Mouse (Mus musculus) heart, adult 18-20 months (tissue): ENCODE measurements at regions not wholly inside any gene's neighbourhood (a gene's known extent, or its start where the extent isn't known, plus 50 kb on each side); places are given as distances from the start of the nearest gene placed in this dataset.

Source experiments
- DNase-seq, 2 experiments: peaks; one replicate each; pipeline ENCODE4 v3.0.0; 2021 to 2022; ENCODE audit warnings: mixed read lengths in 1 of 2

DNA sequence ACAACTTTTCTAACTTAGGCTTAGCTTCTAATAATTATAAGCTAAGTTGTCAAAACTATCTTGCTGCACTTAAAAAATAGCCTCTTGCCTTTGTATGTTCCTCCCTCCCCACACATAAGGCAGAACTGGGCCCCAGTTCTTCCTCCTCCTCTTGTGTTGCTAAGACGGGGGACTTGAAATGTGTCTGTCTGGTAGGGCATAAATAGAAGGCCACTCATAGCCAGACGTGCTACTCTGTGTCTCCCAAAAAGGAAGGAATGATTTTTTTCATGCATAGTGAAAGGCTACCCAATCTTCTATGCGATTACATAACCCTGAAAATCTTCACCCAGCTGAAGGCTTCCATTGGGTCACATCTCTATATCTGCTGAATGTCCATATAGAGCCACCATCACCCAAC lies 183.5 kb downstream of the Hsfy2 start:
- no peak for DNase-seq

DNA sequence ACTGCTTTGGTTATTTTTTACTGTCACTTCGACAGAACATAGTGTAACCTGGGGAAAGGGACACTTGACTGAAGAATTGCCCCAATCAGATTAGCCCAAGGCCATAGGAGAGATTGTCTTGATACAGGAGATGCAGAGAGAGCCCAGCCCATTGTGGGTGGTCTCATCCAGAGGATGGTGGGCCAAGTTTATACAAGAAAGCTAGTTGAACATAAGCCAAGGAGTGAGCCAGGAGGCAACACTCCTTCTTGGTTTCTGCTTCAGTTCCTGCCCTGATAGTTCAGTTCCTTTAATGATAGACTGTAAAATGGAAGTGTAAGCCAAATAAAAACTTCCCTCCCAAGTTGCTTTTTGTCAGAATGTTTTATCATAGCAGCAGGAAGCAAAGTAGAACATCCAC lies 194.4 kb downstream of the Hsfy2 start:
- DNase-seq: no peak

GRCm38 (mm10) chr1:56406786-56407185 lies 230.4 kb downstream of the Hsfy2 start:
- DNase-seq: no peak

GRCm38 (mm10) chr1:56403351-56403750 lies 233.9 kb downstream of the Hsfy2 start:
- DNase-seq: no peak

DNA sequence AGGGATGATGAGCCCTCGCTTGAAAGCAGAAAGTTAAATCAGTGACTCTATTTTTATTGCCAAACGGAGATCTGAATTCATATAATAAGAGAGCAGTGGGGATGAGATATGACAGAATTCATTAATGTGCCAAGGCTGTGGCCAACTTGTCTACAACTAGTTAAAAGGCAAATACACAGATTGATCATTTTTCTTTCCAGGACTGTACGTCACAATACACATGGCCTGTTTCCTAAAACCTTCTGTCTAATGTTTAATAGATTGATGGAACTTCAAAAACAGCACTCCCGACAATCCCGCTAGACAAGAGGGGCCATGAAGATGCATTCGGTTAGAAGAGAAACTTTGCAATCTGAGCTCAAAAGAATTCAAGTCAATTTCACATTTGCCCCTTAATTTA lies 241.4 kb downstream of the Hsfy2 start:
- no peak for DNase-seq

GRCm38 (mm10) chr1:56387086-56387485 lies 250.1 kb downstream of the Hsfy2 start:
- no peak for DNase-seq

DNA sequence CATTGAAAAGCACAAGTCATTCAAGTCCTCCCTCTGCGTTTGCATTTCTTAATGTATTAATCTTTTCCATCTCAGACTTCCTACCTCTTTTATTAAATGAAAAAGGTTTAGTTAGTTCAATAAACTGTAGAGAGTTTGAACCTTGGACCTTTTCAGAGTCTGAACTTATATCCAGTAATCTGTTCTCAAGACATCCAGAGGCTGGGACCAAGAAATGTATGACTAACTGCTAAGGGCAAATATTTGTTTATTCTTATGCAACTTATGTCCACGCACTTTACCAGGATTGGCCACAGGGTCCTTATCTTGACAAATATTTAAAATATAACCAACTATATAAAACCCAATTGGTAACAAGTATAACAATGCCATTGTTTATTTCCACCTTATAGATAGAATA lies 270.9 kb downstream of the Hsfy2 start:
- no peak for DNase-seq

GRCm38 (mm10) chr1:56360857-56361256 lies 276.4 kb downstream of the Hsfy2 start:
- DNase-seq: no peak

- no peak for DNase-seq
These were observed 290.6 kb downstream of the Hsfy2 start for GRCm38 (mm10) chr1:56346638-56347037.

DNA sequence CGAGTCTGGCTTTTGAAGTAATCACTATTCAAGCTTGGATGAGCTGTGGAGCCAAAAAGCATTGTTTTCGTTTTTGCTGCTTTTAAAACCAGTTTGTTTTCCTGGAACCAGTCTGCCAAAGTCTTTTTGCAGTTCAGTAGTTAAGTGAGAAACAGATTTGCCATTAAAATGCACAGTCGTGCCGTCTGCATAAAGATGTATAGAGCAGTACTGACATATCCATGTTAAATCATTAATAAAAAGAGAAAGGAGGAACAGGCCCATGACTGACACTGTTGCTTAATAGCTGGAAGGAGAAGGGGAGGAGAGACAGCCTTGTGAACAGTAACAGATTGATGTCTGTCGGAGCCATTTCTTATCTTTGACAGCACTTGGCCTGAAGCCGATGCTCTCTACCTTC lies 292.3 kb downstream of the Hsfy2 start:
- DNase-seq: no peak

GRCm38 (mm10) chr1:56327381-56327780 lies 309.9 kb downstream of the Hsfy2 start:
- no peak for DNase-seq

- no peak for DNase-seq
These were observed 328.6 kb downstream of the Hsfy2 start for GRCm38 (mm10) chr1:56308586-56308985.

- no peak for DNase-seq
These were observed 342.8 kb downstream of the Hsfy2 start for GRCm38 (mm10) chr1:56294391-56294790.

DNA sequence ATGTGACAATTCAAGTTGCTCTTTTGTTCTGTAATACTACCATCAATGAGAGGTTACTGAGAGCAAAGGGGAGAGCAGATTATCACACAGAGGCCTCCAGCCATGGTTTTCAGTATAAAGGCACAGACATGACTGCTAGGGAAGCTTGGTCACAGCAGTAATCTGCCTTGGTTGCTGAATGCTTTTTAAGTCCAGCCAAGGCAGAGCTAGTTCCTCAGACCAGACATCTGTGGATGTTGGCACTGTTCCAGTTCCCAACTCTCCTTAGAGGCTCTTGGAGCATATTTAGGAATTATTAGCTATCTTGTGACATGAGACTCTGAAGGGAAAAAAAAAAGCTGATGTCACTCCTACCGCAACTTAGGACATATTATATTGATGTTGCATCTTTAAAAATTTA lies 347.5 kb downstream of the Hsfy2 start:
- DNase-seq: peak; percentile 11 to 19

DNA sequence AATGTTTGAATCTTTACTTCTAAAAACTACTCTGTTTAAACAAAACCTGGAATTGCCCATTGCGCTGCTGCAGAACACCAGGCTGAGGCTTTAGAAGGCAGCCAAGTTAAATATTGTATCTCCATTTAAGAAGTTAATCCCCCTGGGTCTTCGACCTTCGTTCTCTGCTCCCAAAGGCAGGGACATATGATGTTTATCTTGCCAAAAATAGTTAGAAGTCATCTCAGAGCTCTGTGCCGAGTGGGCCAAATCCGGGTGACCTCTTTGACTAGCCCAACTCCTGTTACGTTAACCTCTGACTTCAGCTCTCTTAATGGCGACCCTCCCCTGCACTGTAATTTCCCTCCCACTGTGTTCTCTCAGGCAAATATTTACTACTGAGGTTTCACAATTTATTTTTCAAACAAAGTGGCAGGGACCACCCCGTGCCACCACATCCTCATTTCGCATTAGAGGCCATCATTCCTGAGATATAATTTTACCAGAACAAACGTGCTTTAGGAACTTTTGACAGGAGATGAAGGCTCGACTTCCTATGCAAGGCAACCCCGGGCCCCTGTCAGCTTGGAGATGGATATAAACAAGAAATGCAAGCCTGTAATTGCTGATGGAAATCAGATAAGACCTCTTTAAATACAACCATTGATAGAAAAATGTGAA lies 350.7 kb downstream of the Hsfy2 start:
- no peak for DNase-seq

DNA sequence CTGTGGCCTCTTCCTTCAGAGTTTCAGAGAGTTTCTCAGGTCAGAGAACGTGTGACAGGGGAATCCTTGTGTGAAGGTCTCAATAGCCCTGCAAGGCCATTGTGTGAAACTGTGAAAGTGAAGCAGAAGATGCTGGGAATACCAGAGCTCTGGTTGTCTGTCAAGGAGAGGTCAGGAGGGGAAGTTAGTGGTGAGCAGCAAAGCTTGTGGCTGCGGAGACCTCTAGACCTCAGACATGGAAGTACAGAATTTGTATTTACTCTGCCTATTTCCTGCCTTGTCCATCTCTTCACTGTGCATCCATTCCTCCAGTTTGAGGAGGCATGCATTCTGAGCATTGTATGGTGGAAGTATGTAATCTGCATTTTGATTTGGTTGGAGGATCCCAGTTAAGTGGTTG lies 375.5 kb downstream of the Hsfy2 start:
- no peak for DNase-seq

DNA sequence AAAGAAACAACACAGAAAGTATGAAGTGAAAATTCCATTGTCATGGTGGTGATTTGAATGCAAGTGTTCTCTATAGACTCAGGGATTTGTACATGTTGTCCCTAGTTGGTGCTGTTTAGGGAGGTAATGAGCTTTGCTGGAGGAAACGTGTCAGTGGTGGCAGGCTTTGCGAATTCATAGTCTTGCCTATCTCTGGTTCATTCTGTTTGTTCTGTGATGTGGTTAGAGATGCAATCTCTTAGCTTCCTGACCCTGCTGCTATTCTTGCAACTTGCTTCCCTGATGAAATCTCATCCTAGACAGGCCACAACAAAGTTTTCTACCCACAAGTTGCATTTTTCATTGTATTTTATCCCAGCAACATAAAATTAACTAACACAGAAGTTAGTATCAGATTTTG lies 376.5 kb downstream of the Hsfy2 start:
- DNase-seq: no peak

DNA sequence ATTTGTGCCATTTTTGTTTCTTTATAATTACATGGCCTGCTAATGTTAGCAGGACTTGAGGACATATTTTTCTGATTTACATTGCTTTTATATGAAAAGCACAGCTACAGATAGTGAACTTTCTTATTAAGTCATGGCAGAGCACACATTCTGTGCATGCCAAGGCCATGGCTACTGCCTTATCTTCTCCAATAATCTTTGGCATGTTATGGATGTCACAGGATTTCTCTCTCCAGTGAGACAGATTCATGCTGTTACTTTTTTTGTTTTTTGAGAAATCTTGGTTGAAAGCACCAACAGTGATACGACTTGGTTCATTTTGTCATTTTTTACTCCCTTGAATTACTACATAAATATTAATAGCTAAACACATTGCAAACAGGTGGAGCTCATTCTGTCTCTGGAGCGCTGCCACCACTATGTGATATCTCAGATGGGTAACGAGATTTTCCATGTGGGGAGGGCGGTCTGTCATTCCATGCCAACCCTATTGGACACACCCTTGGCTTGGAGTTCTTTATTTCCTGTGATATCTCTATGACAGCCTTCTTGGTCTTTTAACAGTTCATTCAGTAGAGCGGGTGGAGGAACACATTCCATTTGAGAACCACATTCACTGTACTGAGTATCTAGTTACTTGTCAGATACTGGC lies 380.3 kb downstream of the Hsfy2 start:
- no peak for DNase-seq

DNA sequence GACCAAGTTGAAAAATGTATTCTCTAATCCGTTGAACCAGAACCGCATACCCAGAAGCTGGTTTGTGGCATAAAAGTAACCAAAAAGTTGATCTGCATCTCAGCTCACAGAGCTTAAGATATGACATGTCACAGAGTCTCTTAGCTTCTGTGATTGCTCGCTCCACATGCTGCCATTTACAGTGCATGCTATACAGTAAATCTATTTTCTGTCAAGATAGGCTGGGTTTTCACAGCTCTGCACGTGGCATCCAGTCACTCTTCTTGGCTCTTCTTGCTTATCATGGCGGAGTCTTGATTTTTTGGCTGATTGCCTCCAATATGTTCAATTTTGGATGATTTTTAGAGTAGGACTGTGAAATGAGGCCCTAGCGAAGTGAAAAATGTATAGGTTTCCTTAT lies 397.5 kb downstream of the Hsfy2 start:
- DNase-seq: no peak

DNA sequence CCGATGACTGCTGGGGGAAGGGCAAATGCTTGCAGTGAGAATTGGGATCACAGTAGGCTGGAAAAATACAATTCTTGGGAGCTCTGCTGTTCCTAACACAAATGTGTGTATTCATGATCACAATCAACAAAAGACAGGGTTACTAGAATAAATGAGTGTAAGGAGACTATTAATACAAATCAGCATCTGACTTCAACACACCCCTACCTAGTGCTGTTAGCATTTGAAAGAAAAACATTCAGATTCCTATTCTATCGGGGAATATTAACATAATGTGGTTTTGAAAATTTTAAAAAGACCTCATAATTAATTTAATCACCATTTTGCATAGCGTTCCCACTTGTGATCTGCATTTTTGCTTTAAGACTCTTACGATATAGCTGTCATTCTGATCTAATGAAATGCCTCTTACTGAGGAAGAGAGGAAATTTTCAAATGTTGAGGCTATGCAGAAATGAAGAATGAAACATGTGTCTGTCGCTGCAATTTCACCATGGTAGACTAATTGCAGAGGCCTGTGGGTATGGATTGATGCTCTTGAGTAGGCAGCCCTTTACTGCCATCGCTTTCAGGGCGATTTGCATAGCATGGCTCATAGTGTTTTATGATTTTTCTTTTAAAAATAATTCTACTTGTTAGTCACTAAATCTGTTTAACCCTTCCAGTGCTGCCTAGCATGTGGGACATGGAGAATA lies 410.8 kb downstream of the Hsfy2 start:
- no peak for DNase-seq

- no peak for DNase-seq
These were observed 417.5 kb downstream of the Hsfy2 start for GRCm38 (mm10) chr1:56219700-56220099.

DNA sequence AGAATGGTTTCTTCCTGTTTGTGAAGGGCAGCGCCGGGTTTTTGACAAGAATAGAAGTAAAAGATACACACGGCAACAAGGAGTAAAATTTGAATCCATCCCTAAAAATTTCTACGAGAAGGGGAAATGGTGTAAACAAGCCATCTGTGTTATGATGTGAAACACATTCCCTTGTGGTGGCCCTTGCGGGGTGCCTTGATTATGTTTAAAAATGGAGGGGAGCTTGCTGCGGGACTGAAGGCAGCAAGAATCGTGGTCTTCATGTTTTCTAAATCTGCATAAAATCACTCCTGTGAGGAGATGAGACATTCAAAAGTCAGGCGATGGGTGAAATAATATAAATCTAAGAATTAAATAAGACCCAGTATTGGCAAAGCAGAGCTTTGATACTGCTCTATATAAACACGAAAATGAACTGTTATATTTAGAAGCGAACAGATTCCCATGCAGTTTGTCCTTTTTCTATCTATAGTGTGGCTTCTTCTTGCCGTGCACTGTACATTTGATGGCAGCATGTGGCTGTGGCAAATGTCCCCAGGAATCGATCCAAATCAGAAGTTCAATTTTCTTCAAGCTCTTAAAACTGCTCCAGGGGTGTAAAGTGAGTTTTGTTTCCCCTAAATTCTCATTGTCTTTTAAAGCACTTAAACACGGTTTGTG lies 426.4 kb downstream of the Hsfy2 start:
- DNase-seq: no peak

DNA sequence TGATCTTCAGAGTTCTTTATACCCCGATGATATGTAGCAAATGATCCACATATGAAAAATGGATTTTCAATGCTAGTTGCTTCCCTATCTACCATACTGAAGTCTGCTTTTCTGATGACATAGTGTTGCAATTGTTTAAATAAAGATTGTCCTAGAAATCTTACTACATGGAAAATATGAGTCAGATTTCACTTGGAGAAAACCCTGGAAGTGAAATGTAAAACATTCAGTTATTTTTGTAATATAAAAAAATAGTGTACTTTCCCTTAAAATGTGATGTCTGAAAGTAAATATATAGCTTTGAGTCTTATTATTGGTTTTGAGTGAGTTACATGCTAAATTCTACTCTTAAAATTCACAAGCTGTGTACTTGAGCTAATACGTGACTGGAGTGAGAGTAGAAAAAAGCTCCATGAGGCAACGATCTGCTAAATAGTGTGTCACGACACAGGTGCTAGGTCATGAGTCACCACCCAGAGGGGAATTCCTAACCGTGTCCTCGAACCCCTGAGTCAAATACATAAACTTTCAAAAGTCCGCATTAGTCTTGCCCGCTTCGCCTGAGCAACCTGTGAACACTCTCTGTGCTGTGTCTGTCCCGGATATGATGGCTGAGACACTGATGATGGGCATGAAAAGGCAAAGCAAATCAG lies 430.5 kb downstream of the Hsfy2 start:
- no peak for DNase-seq
